Mouse (Mus musculus) heart, embryonic 14.5 days (tissue): Measurements from ENCODE around the gene Zc3h12c. TPM values are rescaled to one million over a fixed set of nuclear protein-coding genes. Genes with fewer than 3 reads are reported as not detected.

ENCODE experiments used
- ATAC-seq: fragments of 200-750 bp; cut with Nextera tagmentation; 2 replicates; pipeline ENCODE4 v1.8.0; 2017; ENCODE audit warnings: low read depth, moderate TSS enrichment; ENCODE audit not compliant: insufficient number of reproducible peaks, insufficient read depth, low FRiP score
- H3K27ac ChIP-seq, 2 experiments: fragments of 200-500 bp in 1 of 2; fragments of 300-500 bp in 1 of 2; sonication (generic) in 1 of 2; replicated peaks in 1 of 2; 2 replicates each; pipeline ENCODE4 v1.5.1; 2012 to 2014; ENCODE audit warnings: low read depth in 2 of 2, low read length in 2 of 2, control low read depth in 1 of 2, mild to moderate bottlenecking in 1 of 2, mixed read lengths in 1 of 2; ENCODE audit not compliant: control insufficient read depth in 1 of 2, insufficient read depth in 1 of 2
- H3K27me3 ChIP-seq: fragments of 300-500 bp; sonication (generic); 2 replicates; pipeline ENCODE4 v1.6.1; 2014; ENCODE audit warnings: mild to moderate bottlenecking, low read length, control low read depth; ENCODE audit not compliant: control insufficient read depth, insufficient read depth
- H3K36me3 ChIP-seq: fragments of 300-500 bp; sonication (generic); 2 replicates; pipeline ENCODE4 v1.6.1; 2014; ENCODE audit warnings: mild to moderate bottlenecking, control low read depth, low read length, mixed read lengths; ENCODE audit not compliant: control insufficient read depth, insufficient read depth
- H3K4me1 ChIP-seq, 2 experiments: fragments of 200-500 bp in 1 of 2; fragments of 300-500 bp in 1 of 2; sonication (generic) in 1 of 2; 2 replicates each; pipeline ENCODE4 v1.6.1; 2012 to 2014; ENCODE audit warnings: low read length in 2 of 2, control low read depth in 1 of 2, mixed read lengths in 1 of 2; ENCODE audit not compliant: control insufficient read depth in 2 of 2, insufficient read depth in 2 of 2
- H3K4me2 ChIP-seq: fragments of 300-500 bp; sonication (generic); 2 replicates; pipeline ENCODE4 v1.6.1; 2014; ENCODE audit warnings: mild to moderate bottlenecking, low read length
- H3K4me3 ChIP-seq, 2 experiments: fragments of 200-500 bp in 1 of 2; fragments of 300-500 bp in 1 of 2; sonication (generic) in 1 of 2; 2 replicates each; pipeline ENCODE4 v1.5.1; 2012 to 2014; ENCODE audit warnings: low read length in 2 of 2, mild to moderate bottlenecking in 2 of 2, control low read depth in 1 of 2, low read depth in 1 of 2, moderate library complexity in 1 of 2; ENCODE audit not compliant: control insufficient read depth in 1 of 2, insufficient read depth in 1 of 2
- H3K9ac ChIP-seq: fragments of 300-500 bp; sonication (generic); 2 replicates; pipeline ENCODE4 v1.6.1; 2014; ENCODE audit warnings: mild to moderate bottlenecking, low read length
- H3K9me3 ChIP-seq: fragments of 300-500 bp; sonication (generic); 2 replicates; pipeline ENCODE4 v1.6.1; 2016; ENCODE audit warnings: low read length, control low read depth; ENCODE audit not compliant: control insufficient read depth
- WGBS: fragments of 180-500 bp; shearing (Covaris S2); extraction: QIAGEN DNeasy Blood & Tissue Kit; methylation state at CpG from one replicate; pipeline ENCODE4 v1.1.7; 2014; 5-methylcytosine and 5-hydroxymethylcytosine counted together
- polyA plus RNA-seq: library from polyadenylated mRNA; unstranded; fragments of >200 nt; fragmentation: Nextera tagmentation; extraction: Ambion mirVana; gene quantifications from 2 replicates; pipeline ENCODE4 v1.2.1, GENCODE M21; 2014

The Zc3h12c gene
- polyA plus RNA-seq, 1 experiment from 2014 or later, result 4.6 TPM

- ATAC-seq, result no peak
- no peak overlapping the region for H3K4me2 ChIP-seq
- H3K4me3 ChIP-seq, result no peak overlapping the region
- WGBS, result 59% methylated on average over 2 of the region's 2 CpGs
- no peak overlapping the region for H3K9ac ChIP-seq
- peaks cover 0 to 2% of the 10 kb centered on the region in 2 experiments; a peak in 1 of 4 replicates for H3K4me1 ChIP-seq
- no peaks in the 10 kb centered on the region for H3K9me3 ChIP-seq
- H3K27me3 ChIP-seq, result no peaks in the 10 kb centered on the region
- H3K36me3 ChIP-seq, result 0 out of 2 replicates have a peak, but pooled peaks cover 7% of the 10 kb centered on the region
- H3K27ac ChIP-seq, result no peak overlapping the region
Measured at GRCm38 (mm10) chr9:52132771-52133170, 35.6 kb downstream of the Zc3h12c start.

GRCm38 (mm10) chr9:52130348-52130747 is 38.0 kb downstream of the Zc3h12c start:
- Histone ChIP-seq H3K36me3 (peaks cover 17% of the 10 kb centered on the region), H3K9ac (no peak overlapping the region), H3K27me3 (no peaks in the 10 kb centered on the region), H3K4me2 (no peak overlapping the region), H3K27ac (no peak overlapping the region), H3K4me1 (peaks cover 0 to 2% of the 10 kb centered on the region in 2 experiments; a peak in 1 of 4 replicates), H3K4me3 (no peak overlapping the region), H3K9me3 (no peaks in the 10 kb centered on the region)
- WGBS, result 59% methylated on average over 4 of the region's 4 CpGs
- no peak for ATAC-seq

- Histone ChIP-seq H3K4me3 (no peak overlapping the region), H3K36me3 (peaks cover 20% of the 10 kb centered on the region), H3K4me2 (no peak overlapping the region), H3K4me1 (no peaks in the 10 kb centered on the region), H3K9ac (no peak overlapping the region), H3K27ac (no peak overlapping the region), H3K27me3 (no peaks in the 10 kb centered on the region), H3K9me3 (no peaks in the 10 kb centered on the region)
- no peak for ATAC-seq
- 90% methylated on average over 6 of the region's 6 CpGs for WGBS
Measured at GRCm38 (mm10) chr9:52125225-52125624, 43.1 kb downstream of the Zc3h12c start.

GRCm38 (mm10) chr9:52119212-52119611 is 49.2 kb downstream of the Zc3h12c start:
- Histone ChIP-seq H3K9ac (no peak overlapping the region), H3K4me1 (no peaks in the 10 kb centered on the region), H3K27me3 (no peaks in the 10 kb centered on the region), H3K36me3 (peaks cover 50% of the 10 kb centered on the region), H3K4me3 (no peak overlapping the region), H3K9me3 (no peaks in the 10 kb centered on the region), H3K4me2 (no peak overlapping the region), H3K27ac (no peak overlapping the region)
- WGBS, result 81% methylated on average over 4 of the region's 4 CpGs
- ATAC-seq, result no peak

GRCm38 (mm10) chr9:52113091-52113490 is 55.3 kb downstream of the Zc3h12c start:
- Histone ChIP-seq H3K9ac (no peak overlapping the region), H3K27me3 (no peaks in the 10 kb centered on the region), H3K4me2 (no peak overlapping the region), H3K4me1 (0 out of 4 replicates have a peak, but pooled peaks cover 0 to 4% of the 10 kb centered on the region in 2 experiments), H3K9me3 (no peaks in the 10 kb centered on the region), H3K36me3 (peaks cover 35% of the 10 kb centered on the region), H3K4me3 (no peak overlapping the region), H3K27ac (no peak overlapping the region)
- WGBS, result 79% methylated on average over 5 of the region's 5 CpGs
- no peak for ATAC-seq

GRCm38 (mm10) chr9:52110738-52111137 is 57.6 kb downstream of the Zc3h12c start:
- H3K9me3 ChIP-seq, result no peaks in the 10 kb centered on the region
- ATAC-seq, result no peak
- no peak overlapping the region for H3K27ac ChIP-seq
- no peak overlapping the region for H3K9ac ChIP-seq
- no peak overlapping the region for H3K4me3 ChIP-seq
- 0 out of 4 replicates have a peak, but pooled peaks cover 0 to 4% of the 10 kb centered on the region in 2 experiments for H3K4me1 ChIP-seq
- no peaks in the 10 kb centered on the region for H3K27me3 ChIP-seq
- WGBS, result 77% methylated on average over 3 of the region's 3 CpGs
- H3K4me2 ChIP-seq, result no peak overlapping the region
- H3K36me3 ChIP-seq, result peaks cover 19% of the 10 kb centered on the region

- Histone ChIP-seq H3K9ac (no peak overlapping the region), H3K27me3 (no peaks in the 10 kb centered on the region), H3K9me3 (no peaks in the 10 kb centered on the region), H3K36me3 (peaks cover 12% of the 10 kb centered on the region), H3K4me1 (peaks cover 12 to 13% of the 10 kb centered on the region in 2 experiments; a peak in 3 of 4 replicates), H3K4me3 (no peak overlapping the region), H3K27ac (no peak overlapping the region), H3K4me2 (no peak overlapping the region)
- no peak for ATAC-seq
- 87% methylated on average over 3 of the region's 3 CpGs for WGBS
Measured at GRCm38 (mm10) chr9:52107161-52107560, 61.2 kb downstream of the Zc3h12c start.

- no peak overlapping the region for H3K4me2 ChIP-seq
- WGBS, result 80% methylated on average over 6 of the region's 6 CpGs
- no peak for ATAC-seq
Measured at GRCm38 (mm10) chr9:52105423-52105822, 62.9 kb downstream of the Zc3h12c start.

More at GRCm38 (mm10) chr9:52105423-52105822, 62.9 kb downstream of the Zc3h12c start:
- H3K9me3 ChIP-seq, result no peaks in the 10 kb centered on the region
- no peak overlapping the region for H3K9ac ChIP-seq
- H3K27me3 ChIP-seq, result no peaks in the 10 kb centered on the region
- H3K4me3 ChIP-seq, result no peak overlapping the region
- H3K27ac ChIP-seq, result no peak overlapping the region
- peaks cover 7% of the 10 kb centered on the region; the same call in 1 of the 2 replicates for H3K36me3 ChIP-seq
- H3K4me1 ChIP-seq, result peaks cover 15 to 19% of the 10 kb centered on the region in 2 experiments; a peak in 3 of 4 replicates
